Mouse (Mus musculus) 416B (cell line): Measurements from ENCODE around the gene Fut2.

ENCODE experiments used
- DNase-seq: peaks from one replicate; pipeline ENCODE4 v3.0.0; 2011; ENCODE audit warnings: low read depth

The Fut2 gene

GRCm38 (mm10) chr7:45666161-45666560 is at the start of gene Fut2:
Fut2 (minus strand) TSS chr7:45666394.
- no peak for DNase-seq

- DNase-seq: peak; percentile 97
Observed at GRCm38 (mm10) chr7:45715090-45715708, 49.0 kb upstream of the Fut2 start, which contains the start of gene Rpl18. Rpl18 (plus strand) TSS chr7:45715457.

GRCm38 (mm10) chr7:45714630-45715089 is 48.5 kb upstream of the Fut2 start:
- DNase-seq: no peak

DNA sequence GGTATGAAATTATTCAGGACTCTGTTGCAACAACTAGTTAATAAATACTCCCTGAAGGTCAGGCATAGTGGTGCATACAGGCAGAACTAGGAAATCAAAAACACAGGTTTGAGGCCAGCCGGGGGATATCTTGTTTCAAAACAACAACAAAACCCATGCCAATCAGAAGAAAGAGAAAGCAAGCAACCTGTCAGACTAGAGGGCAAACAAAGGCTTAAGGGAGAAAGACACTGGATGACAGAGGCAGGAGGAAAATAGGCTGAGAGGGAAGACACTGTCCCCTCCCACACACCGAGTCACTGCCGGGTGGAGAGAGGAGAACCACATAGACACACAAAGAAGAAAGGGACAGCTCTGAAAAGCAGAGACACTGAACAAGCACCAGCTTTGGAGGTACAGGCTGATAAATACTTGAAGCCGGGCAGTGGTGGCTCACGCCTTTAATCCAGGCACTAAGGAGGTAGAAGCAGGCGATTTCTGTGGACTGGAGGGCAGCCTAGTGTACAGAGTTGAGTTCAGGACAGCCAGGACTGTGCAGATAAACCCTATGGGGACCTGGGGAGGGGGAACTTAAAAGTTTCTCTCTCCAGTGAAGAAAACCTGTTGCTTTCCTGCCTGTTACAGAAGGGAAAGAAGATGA is 47.8 kb upstream of the Fut2 start:
- no peak for DNase-seq

DNA sequence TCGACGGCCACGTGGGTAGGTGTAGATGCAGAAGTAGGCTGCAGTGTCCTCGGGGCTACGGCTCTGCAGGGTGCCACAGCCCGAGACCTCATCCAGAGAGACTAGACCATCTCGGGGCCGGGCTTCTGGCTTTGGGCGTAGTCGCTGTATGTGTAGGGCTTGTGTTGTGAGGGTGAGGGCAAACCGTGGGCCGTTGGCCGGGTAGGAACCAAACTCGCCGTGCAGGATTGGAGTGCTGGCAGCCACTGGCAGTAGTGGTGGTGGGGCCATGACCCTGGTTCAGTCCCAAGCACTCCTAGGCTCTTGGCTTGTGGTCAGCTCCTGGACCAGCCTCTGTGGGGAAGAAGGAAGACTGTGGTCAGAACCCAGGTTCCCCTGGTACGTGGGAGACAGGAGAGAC is 47.2 kb upstream of the Fut2 start:
- DNase-seq: no peak

DNA sequence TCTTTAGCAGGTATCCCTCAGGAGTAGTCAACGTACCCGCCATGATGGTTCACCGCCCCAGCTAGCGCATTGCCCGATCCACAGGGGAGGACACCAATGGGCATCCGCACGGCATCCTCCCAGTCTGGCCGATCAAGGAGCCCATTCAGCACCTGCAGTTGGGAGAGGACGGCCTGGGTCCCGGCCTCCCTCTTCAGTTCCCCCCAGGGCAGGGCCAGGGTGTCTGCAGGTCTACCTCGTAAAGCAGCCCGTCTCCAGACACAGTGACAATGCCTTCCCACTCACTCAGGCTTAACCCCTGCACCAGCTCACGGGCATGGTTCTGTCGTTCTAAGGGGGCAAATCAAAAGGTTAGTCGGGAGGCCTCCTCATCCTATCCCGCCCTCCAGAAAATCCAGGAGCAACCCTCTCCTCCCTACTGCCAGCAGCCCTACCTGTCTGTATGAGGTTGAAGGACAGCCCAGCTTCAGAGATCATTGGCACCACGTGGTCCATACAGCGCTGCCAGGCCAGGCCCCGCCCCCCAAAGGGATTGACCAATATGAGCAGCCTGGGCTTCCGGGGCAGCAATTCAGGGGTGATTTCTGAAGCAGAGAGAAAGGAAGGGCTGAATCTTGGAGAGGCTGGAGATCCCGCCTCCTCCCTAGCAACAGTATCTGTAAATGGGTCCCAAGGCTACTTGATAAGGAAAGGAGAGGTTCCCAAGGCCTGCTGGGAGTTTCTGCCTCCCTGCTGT is 46.0 kb upstream of the Fut2 start:
- DNase-seq: no peak

- no peak for DNase-seq
Observed at GRCm38 (mm10) chr7:45711316-45712021, 45.3 kb upstream of the Fut2 start.

DNA sequence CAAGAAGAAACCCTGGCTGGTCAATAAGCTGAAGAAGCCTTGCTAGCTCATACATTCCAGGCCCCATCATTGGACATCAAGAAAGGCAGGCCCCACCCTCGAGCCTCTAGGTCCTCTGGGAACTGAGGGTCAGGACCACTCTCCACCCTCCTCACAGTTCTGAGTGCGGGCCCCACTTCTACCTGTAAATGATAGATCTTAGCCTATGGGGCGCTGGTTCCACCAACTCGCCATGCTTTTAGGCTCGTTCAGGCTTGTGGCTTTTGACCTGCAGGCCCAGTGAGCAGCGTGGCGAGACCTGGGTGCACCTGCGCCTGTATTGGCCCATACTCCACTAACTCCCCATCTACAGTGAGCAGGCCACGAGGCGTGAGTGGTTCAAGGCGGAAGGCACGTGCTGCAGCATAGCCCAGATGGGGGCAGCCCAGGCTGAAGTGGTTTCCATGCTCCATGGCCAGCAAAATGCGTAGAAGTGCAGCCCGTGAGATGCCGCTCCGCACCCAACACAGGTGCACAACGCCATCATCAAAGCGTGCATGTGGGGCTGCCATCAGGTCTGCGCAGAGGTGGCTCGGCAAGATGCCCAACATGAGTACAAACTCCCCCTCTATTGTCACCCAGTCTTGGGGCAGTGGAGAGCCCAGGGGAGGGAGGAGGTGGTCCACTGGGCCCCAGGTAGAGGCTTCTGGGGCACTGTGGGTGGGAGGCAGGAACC is 44.4 kb upstream of the Fut2 start:
- DNase-seq: no peak

DNA sequence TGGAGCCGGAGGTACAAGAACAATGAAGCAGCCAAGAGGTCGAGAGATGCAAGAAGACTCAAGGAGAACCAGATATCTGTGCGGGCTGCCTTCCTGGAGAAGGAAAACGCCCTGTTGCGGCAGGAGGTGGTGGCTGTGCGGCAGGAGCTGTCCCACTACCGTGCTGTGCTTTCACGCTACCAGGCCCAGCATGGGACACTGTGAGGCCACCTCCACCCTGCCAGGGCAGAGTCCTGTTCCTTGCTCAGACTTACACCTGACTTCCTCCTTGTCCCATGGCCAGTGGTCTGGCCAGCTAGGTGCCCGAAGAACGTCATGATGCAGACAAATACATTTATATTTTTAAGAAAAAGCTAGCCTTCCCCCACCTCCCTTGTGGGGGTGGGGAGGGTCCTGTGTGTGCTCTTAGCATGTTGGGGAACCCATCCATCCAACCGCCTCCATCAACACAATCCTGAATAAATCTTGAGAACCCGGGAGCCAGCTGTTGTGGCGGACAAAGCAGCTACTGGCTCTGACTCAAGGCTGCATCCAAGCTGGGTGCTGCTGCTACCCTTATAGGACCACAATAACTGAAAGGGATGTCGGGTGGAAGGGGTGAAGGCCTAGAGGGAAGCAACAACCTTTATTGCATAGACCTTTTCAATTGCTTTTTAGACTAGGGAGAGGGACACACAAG is 43.6 kb upstream of the Fut2 start:
- DNase-seq: no peak

DNA sequence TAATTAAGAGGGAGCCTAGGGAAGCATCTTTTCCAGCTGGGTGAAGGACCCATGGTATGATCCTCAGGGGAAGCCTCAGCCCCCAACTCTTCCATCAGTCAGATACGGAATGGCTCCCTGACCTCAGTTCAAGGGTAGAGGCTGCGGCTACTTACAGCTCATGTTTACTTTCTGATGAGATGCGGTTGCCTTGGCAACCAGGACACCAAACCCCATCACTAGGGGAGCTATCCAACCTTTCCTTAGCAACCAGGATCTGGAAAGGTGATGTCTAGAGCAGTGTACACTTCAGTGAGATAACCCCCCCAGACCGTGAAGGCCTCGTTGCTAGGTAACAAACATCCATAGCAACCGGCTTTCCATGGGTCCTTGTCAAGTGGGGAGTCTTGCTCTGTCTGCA is 42.8 kb upstream of the Fut2 start:
- DNase-seq: no peak

DNA sequence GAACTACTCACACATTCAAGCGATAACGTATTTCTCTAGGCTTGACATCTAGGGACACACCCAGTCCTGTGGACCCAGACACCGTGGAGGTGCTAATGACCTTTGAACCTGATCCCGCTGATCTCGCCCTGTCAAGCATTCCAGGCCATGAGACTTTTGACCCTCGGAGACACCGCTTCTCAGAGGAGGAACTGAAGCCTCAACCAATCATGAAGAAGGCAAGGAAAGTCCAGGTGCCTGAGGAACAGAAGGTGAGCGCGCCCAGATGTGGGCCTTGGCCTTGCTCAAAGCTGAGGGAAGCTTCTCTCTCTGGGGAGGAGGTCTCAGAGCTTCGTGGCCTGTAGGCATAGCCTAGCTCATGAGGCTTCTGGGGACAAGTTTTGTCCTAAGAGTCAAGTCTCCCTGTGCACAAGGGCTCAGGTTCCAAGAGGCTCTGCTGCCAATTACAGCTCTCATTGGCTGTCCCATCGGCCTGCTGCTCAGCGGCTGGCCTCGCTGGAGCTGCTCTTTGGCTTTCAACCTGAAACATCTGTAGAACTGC is 42.1 kb upstream of the Fut2 start:
- DNase-seq: peak; percentile 38

DNA sequence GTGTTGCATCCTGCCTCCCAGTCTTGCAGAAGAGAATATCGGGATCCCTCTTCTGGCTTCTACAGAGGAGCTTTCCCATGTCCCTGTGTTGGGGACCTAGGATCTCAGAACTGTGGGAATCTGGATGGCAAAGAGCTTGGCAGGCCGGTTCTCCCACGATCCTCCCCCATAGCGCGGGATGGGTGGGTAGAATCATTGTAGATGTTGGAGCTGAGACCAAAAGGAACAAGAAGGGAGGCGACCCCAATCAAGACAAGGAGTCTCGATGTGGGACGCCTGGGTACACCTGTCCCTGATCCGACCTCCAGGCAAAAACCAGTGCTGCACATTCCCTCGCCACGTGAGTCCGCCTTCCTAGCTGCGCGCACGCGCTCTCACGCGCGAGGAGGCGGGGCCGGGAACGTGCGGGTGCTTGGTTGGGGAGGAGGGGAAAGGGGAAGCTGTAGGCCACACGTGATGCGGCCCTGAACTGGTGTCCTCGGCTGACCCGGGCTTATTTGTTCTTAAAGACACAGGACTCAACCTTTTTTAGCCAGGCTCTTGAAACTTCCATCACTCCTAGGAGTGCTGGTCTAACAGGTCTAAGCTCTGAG is 41.3 kb upstream of the Fut2 start:
- DNase-seq: peak; percentile 98

- DNase-seq: peak; percentile 93
Observed at GRCm38 (mm10) chr7:45706721-45707241, 40.6 kb upstream of the Fut2 start.

GRCm38 (mm10) chr7:45705873-45706281 is 39.7 kb upstream of the Fut2 start:
- peak; percentile 79 for DNase-seq

DNA sequence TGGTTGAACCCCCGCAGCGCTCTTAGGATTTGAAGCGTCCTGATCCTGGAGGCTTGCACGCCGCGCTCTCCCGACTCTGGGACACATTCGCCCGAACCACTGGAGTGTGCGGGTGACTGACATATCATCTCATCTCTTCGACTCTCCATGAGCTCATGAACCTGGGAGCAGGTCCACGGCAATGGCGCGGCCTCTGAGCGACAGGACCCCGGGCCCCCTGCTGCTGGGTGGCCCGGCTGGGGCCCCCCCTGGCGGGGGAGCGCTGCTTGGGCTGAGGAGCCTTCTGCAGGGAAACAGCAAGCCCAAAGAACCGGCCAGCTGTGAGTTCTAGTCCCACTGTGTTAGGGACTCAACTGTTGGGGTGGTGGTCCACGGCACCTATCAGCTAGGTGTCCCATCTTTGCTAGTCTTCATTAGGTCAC is 39.3 kb upstream of the Fut2 start:
- DNase-seq: no peak

GRCm38 (mm10) chr7:45704730-45705442 is 38.7 kb upstream of the Fut2 start, which contains the start of gene Dbp:
Dbp (plus strand) TSS chr7:45705088.
- peak; percentile 100 for DNase-seq

DNA sequence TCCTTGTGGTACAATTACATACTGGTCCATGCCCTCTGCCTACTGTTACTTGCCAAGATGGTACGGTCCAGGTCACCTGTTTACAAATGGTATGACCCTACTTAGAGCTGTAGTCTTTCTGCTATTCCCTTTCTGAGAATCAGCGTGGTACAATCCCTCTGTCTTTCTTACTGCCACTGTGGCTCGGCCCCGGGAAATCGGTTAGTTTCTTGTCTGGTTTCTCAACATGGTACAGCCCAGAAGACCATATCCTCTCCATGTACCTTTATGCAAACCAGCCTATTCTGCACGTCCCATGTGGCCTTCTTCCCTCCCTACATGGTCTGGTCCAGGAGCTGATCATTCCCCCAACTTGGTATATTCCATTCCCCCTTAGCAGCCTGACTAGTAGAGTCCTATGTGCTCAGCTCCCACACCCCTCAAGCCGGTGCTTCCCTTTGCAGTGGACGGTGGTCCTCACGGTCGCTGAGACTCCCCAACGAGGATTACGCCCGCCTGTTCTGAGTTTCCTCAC is 37.9 kb upstream of the Fut2 start:
- DNase-seq: peak; percentile 97

DNA sequence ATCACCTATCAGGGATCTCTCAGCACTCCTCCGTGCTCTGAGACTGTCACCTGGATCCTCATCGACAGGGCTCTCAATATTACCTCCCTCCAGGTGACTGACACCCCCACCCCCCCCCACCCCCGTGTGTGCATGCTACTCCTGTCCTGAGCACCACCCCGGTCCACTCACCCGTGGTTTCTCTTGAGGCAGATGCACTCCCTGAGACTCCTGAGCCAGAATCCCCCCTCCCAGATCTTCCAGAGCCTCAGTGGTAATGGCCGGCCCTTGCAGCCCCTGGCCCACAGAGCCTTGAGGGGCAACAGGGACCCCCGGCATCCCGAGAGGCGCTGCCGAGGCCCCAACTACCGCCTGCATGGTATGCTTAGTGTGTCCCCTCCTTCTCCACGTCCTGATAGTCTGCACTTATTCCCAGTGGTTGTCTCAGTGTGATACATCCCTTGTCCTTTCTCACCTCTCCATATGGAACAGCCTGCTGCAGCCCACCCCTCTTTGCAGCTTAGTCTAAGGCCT is 37.4 kb upstream of the Fut2 start:
- DNase-seq: no peak
